Mouse (Mus musculus) hindbrain, embryonic 14.5 days (tissue): ENCODE data around the gene Qsox2. TPM values are rescaled to one million over a fixed set of nuclear protein-coding genes. Genes with fewer than 3 reads are reported as not detected.
A peak's percentile ranks its signal among the peaks of the same experiment; 100 is the strongest.

ENCODE experiments used
- ATAC-seq: fragments of 200-750 bp; cut with Nextera tagmentation; 2 replicates; pipeline ENCODE4 v1.8.0; 2017; ENCODE audit warnings: moderate number of reproducible peaks, mild to moderate bottlenecking, moderate TSS enrichment, moderate library complexity; ENCODE audit not compliant: low FRiP score
- DNase-seq: peaks from one replicate; pipeline ENCODE4 v3.0.0-alpha.2; 2015; ENCODE audit warnings: low spot score
- H3K27ac ChIP-seq: fragments of 300-500 bp; sonication (generic); 2 replicates; pipeline ENCODE4 v1.5.1; 2014; ENCODE audit warnings: mild to moderate bottlenecking, moderate library complexity
- H3K27me3 ChIP-seq: fragments of 300-500 bp; sonication (generic); 2 replicates; pipeline ENCODE4 v1.6.1; 2014; ENCODE audit warnings: mild to moderate bottlenecking, low read length, mixed read lengths; ENCODE audit not compliant: control insufficient read depth, insufficient read depth
- H3K36me3 ChIP-seq: fragments of 300-500 bp; sonication (generic); replicated peaks from 2 replicates; pipeline ENCODE4 v1.6.1; 2014; ENCODE audit not compliant: control insufficient read depth, insufficient read depth
- H3K4me1 ChIP-seq: fragments of 300-500 bp; sonication (generic); replicated peaks from 2 replicates; pipeline ENCODE4 v1.6.1; 2014; ENCODE audit warnings: antibody characterized with exemption, low read length, mixed read lengths; ENCODE audit not compliant: control insufficient read depth, insufficient read depth
- H3K4me2 ChIP-seq: fragments of 300-500 bp; sonication (generic); replicated peaks from 2 replicates; pipeline ENCODE4 v1.6.1; 2014; ENCODE audit warnings: mild to moderate bottlenecking, moderate library complexity
- H3K4me3 ChIP-seq: fragments of 300-500 bp; sonication (generic); replicated peaks from 2 replicates; pipeline ENCODE4 v1.5.1; 2014; ENCODE audit warnings: mild to moderate bottlenecking, low read length
- H3K9ac ChIP-seq: fragments of 300-500 bp; sonication (generic); 2 replicates; pipeline ENCODE4 v1.6.1; 2014
- H3K9me3 ChIP-seq: fragments of 300-500 bp; sonication (generic); 2 replicates; pipeline ENCODE4 v1.6.1; 2016; ENCODE audit warnings: low read length; ENCODE audit not compliant: control insufficient read depth
- WGBS: fragments of 180-500 bp; shearing (Covaris S2); extraction: QIAGEN DNeasy Blood & Tissue Kit; methylation state at CpG from one replicate; pipeline ENCODE4 v1.1.7; 2014; 5-methylcytosine and 5-hydroxymethylcytosine counted together
- polyA plus RNA-seq: library from polyadenylated mRNA; unstranded; fragments of >200 nt; fragmentation: Nextera tagmentation; extraction: Ambion mirVana; gene quantifications from 2 replicates; pipeline ENCODE4 v1.2.1, GENCODE M21; 2014

Gene Qsox2
- polyA plus RNA-seq, 1 experiment from 2014 or later = 16.1 TPM

DNA sequence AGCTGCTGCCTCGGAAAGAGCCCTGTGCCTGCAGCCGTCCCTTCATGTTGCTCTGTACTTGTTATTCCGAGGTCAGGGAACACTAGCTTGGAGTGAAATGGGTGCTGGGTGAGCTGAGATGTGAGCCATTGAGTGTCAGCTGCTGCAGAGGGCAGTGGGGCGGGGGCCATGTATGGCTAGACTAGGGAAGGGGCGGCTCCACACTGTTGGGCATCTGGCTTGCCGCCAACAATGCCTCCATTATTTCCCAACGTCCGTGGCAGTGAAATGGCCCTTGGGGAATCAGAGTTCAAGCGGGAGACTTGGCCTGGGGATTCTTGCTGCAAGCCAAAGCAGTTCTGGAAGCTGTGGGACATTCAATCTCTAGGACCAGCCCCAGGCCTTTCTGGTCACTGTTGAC lies 29.8 kb downstream of the Qsox2 start:
- Histone ChIP-seq H3K9me3 (0 out of 2 replicates have a peak, but pooled peaks cover 4% of the 10 kb centered on the region), H3K4me3 (no peak overlapping the region), H3K36me3 (peaks cover 32% of the 10 kb centered on the region), H3K9ac (no peak overlapping the region), H3K4me1 (peaks cover 11% of the 10 kb centered on the region; the same call in 1 of the 2 replicates), H3K27me3 (peaks cover 63% of the 10 kb centered on the region), H3K4me2 (no peak overlapping the region), H3K27ac (no peak overlapping the region)
- no peak for DNase-seq
- 5% methylated on average over 9 of the region's 9 CpGs for WGBS
- no peak for ATAC-seq

DNA sequence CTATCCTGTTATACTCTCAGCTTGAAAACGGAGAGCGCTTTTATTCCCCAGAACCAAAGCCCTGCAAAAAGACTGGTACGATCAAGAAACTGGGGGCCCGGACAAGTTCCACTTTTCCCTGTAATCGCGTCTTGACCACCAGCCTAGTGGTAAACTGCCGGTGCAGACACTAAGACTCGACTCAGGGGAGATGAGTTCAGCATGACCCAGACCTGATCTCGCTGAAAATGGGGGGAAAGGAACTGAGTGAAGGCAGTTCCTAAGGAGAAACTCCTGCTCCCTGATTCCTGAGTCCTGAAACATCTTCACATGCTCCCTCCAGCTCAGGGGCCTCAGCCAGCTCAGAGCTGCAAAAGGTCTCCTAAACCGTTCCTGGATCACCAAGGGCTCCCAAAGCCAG lies 31.6 kb downstream of the Qsox2 start:
- 9% methylated on average over 10 of the region's 10 CpGs for WGBS
- peaks cover 81% of the 10 kb centered on the region for H3K27me3 ChIP-seq
- H3K9me3 ChIP-seq = no peaks in the 10 kb centered on the region
- ATAC-seq = no peak
- no peak for DNase-seq
- peaks cover 17% of the 10 kb centered on the region; the same call in 1 of the 2 replicates for H3K4me1 ChIP-seq
- H3K36me3 ChIP-seq = peaks cover 14% of the 10 kb centered on the region
- no peak overlapping the region for H3K27ac ChIP-seq
- no peak overlapping the region for H3K9ac ChIP-seq
- H3K4me3 ChIP-seq = no peak overlapping the region
- H3K4me2 ChIP-seq = no peak overlapping the region

DNA sequence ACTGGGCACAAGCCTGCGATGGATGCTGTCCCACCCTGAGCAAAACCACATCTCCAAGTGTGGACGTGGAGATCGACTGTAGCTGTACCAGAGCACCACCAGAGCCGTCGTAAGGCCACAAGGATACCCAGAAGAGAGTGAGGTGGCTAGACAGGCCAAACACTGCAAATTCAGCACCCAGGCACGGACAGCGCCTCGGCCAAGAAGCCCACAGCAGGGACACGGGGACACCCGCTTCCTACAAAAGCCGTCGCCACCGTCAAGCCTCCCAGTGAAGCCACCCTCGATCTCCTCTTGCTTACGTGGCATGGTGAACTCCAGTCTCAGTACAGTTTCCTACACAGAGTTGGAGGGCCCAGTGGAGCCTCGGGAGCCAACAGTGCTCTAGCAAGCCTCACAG lies 32.2 kb downstream of the Qsox2 start:
- no peak for ATAC-seq
- no peak overlapping the region for H3K9ac ChIP-seq
- H3K27me3 ChIP-seq = peaks cover 87% of the 10 kb centered on the region
- no peak for DNase-seq
- peaks cover 8% of the 10 kb centered on the region; the same call in 1 of the 2 replicates for H3K36me3 ChIP-seq
- 3% methylated on average over 16 of the region's 16 CpGs for WGBS
- H3K4me2 ChIP-seq = no peak overlapping the region
- no peak overlapping the region for H3K4me3 ChIP-seq
- no peak overlapping the region for H3K27ac ChIP-seq
- peaks cover 17% of the 10 kb centered on the region; the same call in 1 of the 2 replicates for H3K4me1 ChIP-seq
- no peaks in the 10 kb centered on the region for H3K9me3 ChIP-seq

DNA sequence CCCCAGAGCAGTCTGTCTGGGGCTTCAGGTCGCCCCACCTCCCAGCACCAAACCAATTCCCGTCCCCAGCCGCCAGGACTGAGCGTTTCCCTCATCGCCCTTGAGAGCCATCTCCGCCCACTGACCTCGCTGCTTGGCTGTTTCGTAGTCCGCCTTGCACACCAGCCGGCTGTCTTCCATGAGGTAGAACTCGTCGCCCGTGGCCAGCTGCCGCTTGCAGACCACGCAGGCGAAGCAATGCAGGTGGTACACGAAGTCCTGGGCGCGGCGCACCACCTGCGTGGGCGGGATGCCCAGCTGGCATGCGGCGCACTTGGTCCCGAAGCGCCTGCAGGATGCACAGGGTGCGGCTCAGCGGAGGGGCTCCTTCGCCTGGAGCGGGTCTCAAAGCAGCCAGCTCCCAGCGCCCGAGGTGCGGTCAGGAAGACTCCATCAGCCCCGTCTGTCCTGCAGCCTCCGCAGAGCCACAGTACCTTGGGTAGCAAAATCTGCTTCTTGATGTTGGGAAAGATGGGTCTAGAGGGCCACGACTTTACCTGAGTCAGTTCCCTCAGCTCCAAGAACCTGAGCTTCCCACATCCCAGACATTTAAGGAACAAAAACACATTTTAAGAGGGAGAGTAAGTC lies 34.4 kb downstream of the Qsox2 start:
- ATAC-seq = no peak
- H3K9ac ChIP-seq = 0 out of 2 replicates have a peak overlapping the region, but pooled peaks have one; percentile 20
- peaks cover 100% of the 10 kb centered on the region for H3K27me3 ChIP-seq
- H3K36me3 ChIP-seq = no peaks in the 10 kb centered on the region
- no peak for DNase-seq
- no peak overlapping the region for H3K27ac ChIP-seq
- H3K4me1 ChIP-seq = peaks cover 17% of the 10 kb centered on the region; the same call in 1 of the 2 replicates
- 1% methylated on average over 36 of the region's 36 CpGs for WGBS
- H3K4me3 ChIP-seq = peak overlapping the region; percentile 21; the same call in 1 of the 2 replicates
- peak overlapping the region; percentile 39 for H3K4me2 ChIP-seq
- no peaks in the 10 kb centered on the region for H3K9me3 ChIP-seq

DNA sequence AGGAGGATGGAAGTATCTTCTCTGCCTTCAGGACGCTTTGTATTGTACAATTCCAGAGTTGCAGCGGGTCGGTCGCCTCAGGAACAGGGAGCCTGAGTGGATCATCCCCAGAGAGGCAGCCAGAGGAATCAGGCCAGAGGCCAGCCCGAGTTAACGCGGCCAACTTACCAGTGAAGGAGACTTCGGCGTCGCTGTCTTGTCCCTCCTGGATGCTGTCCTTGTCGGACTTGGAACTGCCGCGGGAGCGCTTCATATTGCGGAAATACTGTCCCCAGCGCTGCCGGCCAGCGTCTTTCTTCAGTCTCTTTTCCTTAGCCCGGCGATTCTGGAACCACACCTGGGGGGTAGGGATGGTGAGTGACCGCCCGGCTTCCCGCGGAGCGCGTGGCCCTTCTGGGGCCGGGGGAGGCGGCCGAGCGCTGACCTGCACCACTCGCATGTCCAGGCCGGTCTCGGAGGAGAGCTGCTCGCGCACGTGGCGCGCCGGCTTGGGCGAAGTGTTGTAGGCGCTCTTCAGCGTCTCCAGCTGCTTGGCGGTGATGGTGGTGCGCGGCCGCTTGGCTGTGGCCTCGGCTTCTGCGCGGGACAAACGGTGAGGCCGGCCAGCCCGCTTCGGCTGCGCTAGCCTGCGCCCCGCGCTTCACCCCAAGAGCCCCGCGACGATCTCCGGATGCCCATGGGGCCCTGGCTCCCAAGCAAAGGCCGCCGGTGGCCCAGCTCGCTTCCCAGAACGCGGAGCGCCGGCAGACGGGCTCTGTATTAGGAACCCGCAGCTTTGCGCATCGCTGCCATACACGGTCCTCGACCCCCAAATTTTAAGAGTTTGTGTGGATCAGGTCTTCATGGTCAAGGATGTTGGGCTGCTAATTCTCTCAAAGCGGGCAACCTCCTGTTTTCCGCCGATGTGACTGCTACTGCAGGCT lies 35.1 kb downstream of the Qsox2 start:
- peaks cover 100% of the 10 kb centered on the region for H3K27me3 ChIP-seq

DNA sequence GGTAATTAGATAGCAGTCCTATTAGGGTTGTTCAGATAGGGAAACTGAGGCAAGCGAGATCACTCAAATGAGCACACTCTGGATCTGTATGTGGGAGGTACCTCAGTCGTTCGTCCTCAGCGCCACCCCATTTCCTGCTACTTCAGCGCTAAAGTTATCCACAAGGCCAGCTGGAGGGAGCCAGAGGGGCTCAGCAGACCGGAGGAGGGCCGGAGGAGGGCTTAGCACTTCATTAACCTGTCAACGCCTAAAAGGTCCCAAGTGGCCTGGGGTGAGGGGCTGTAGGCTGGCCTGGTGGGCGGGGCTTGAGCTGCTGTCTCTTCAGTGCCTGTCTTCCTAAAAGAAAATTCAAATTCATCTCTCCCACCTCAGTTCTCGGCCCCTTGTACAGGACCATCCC lies 38.8 kb downstream of the Qsox2 start:
- Histone ChIP-seq H3K9ac (no peak overlapping the region), H3K36me3 (no peaks in the 10 kb centered on the region), H3K27me3 (peaks cover 87% of the 10 kb centered on the region), H3K27ac (no peak overlapping the region), H3K4me1 (peaks cover 6% of the 10 kb centered on the region; the same call in 1 of the 2 replicates), H3K4me2 (no peak overlapping the region; the same call in 1 of the 2 replicates), H3K9me3 (no peaks in the 10 kb centered on the region), H3K4me3 (no peak overlapping the region)
- DNase-seq = no peak
- WGBS = 2% methylated on average over 10 of the region's 10 CpGs
- ATAC-seq = no peak

More for the DNA sequence above, 35.1 kb downstream of the Qsox2 start:
- Histone ChIP-seq H3K4me2 (peak overlapping the region; percentile 39), H3K4me1 (peaks cover 13% of the 10 kb centered on the region; the same call in 1 of the 2 replicates), H3K36me3 (no peaks in the 10 kb centered on the region), H3K4me3 (peak overlapping the region; percentile 21), H3K9ac (peak overlapping the region; percentile 20; the same call in 1 of the 2 replicates), H3K9me3 (no peaks in the 10 kb centered on the region), H3K27ac (no peak overlapping the region)
- DNase-seq (no peak), ATAC-seq (no peak)
- WGBS = 2% methylated on average over 76 of the region's 77 CpGs

DNA sequence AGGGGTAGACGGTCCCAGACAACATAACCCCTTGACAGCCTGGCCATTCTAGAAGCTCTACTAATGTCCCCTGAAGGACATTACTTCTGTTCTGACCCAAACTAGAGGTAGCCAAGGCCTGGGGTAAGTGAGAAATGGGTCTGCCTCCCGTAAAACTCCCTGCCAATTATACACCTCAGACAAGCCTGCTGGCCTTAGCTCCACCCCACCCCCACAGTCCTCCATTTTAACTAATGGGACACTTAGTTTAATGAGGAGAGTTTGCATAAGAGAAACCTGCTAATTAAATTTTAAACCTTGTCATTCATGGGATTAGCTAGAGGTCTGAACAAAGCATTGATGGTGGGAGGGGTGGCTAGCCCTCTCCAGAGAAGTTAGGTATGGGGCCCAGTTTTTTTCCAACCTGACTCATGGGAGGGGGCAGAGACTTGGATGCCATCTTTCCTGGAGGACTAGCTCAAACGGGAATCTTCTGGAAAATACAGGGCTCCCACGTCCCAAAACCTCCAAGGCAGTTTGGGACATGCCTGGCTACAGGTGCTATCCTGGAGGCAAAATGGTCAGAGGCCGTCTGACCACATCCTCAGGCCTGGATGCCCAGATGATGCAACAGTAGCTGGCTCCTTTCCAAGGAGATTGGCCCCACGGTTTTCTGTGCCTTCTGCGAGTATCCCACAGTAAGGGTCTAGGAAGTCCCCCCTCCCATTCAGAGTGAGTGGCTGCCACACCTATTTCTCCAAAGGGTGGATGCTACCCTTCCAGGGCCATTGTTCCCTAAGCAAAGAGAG lies 42.6 kb downstream of the Qsox2 start:
- H3K4me2 ChIP-seq = no peak overlapping the region

DNA sequence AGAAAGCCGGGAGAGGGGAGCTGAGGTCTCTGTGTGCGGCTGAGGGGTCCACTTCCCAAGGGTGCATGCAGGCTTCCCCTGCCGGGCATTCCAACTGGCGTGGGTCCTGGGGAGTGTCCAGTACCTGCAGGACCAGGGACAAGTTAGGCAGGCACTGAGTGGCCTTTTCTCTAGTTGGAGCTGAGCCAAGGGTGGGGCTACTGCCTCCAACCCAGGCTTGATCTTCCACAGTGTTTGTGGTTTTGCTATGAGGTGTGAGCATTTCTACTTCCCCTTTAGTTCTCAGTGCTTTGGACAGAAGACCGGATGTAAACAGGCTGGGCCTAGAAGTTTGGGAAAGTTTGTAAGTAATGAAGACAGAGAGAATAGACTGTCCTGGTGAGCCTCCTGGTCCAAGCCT lies 48.8 kb downstream of the Qsox2 start:
- 72% methylated on average over 5 of the region's 5 CpGs for WGBS
- no peaks in the 10 kb centered on the region for H3K36me3 ChIP-seq
- DNase-seq = no peak
- no peaks in the 10 kb centered on the region for H3K9me3 ChIP-seq
- no peaks in the 10 kb centered on the region for H3K4me1 ChIP-seq
- no peak overlapping the region for H3K4me2 ChIP-seq
- H3K9ac ChIP-seq = no peak overlapping the region
- H3K4me3 ChIP-seq = no peak overlapping the region
- H3K27me3 ChIP-seq = peaks cover 10% of the 10 kb centered on the region; the same call in 1 of the 2 replicates
- H3K27ac ChIP-seq = no peak overlapping the region
- ATAC-seq = no peak

More for the DNA sequence above, 42.6 kb downstream of the Qsox2 start:
- Histone ChIP-seq H3K4me3 (no peak overlapping the region), H3K27ac (no peak overlapping the region), H3K9ac (no peak overlapping the region), H3K36me3 (no peaks in the 10 kb centered on the region), H3K4me1 (no peaks in the 10 kb centered on the region; the same call in 1 of the 2 replicates), H3K27me3 (peaks cover 60% of the 10 kb centered on the region), H3K9me3 (no peaks in the 10 kb centered on the region)
- WGBS = 40% methylated on average over 7 of the region's 7 CpGs
- no peak for DNase-seq
- ATAC-seq = no peak
